Mouse (Mus musculus) neural tube, embryonic 14.5 days (tissue): Measurements from ENCODE around the gene Snapc2. TPM values are rescaled to one million over a fixed set of nuclear protein-coding genes. Genes with fewer than 3 reads are reported as not detected.
A peak's percentile ranks its signal among the peaks of the same experiment; 100 is the strongest.

Experiments
- ATAC-seq: fragments of 200-750 bp; cut with Nextera tagmentation; 2 replicates; pipeline ENCODE4 v1.8.0; 2017; ENCODE audit warnings: low read depth, mild to moderate bottlenecking, moderate TSS enrichment, moderate library complexity
- H3K27ac ChIP-seq: fragments of 300-500 bp; sonication (generic); 2 replicates; pipeline ENCODE4 v1.5.1; 2014; ENCODE audit warnings: low read depth, mild to moderate bottlenecking, control low read depth, low read length, moderate library complexity, mixed read lengths
- H3K27me3 ChIP-seq: fragments of 300-500 bp; sonication (generic); 2 replicates; pipeline ENCODE4 v1.6.1; 2014; ENCODE audit warnings: low read length; ENCODE audit not compliant: control insufficient read depth, insufficient read depth
- H3K36me3 ChIP-seq: fragments of 300-500 bp; sonication (generic); 2 replicates; pipeline ENCODE4 v1.6.1; 2014; ENCODE audit warnings: low read length, mixed read lengths; ENCODE audit not compliant: control insufficient read depth, insufficient read depth
- H3K4me1 ChIP-seq: fragments of 300-500 bp; sonication (generic); 2 replicates; pipeline ENCODE4 v1.6.1; 2014; ENCODE audit warnings: low read length; ENCODE audit not compliant: control insufficient read depth, insufficient read depth
- H3K4me2 ChIP-seq: fragments of 300-500 bp; sonication (generic); 2 replicates; pipeline ENCODE4 v1.6.1; 2014; ENCODE audit warnings: mild to moderate bottlenecking, low read depth, low read length, control low read depth
- H3K4me3 ChIP-seq: fragments of 300-500 bp; sonication (generic); 2 replicates; pipeline ENCODE4 v1.5.1; 2014; ENCODE audit warnings: low read depth, low read length, control low read depth, mixed read lengths
- H3K9ac ChIP-seq: fragments of 300-500 bp; sonication (generic); replicated peaks from 2 replicates; pipeline ENCODE4 v1.6.1; 2014; ENCODE audit warnings: low read depth, mild to moderate bottlenecking, control low read depth, low read length, mixed read lengths
- H3K9me3 ChIP-seq: fragments of 300-500 bp; sonication (generic); 2 replicates; pipeline ENCODE4 v1.6.1; 2016; ENCODE audit warnings: low read length; ENCODE audit not compliant: control insufficient read depth
- WGBS: fragments of 180-500 bp; shearing (Covaris S2); extraction: QIAGEN DNeasy Blood & Tissue Kit; methylation state at CpG from one replicate; pipeline ENCODE4 v1.1.7; 2014; 5-methylcytosine and 5-hydroxymethylcytosine counted together
- polyA plus RNA-seq: library from polyadenylated mRNA; unstranded; fragments of >200 nt; fragmentation: Nextera tagmentation; extraction: Ambion mirVana; gene quantifications from 2 replicates; pipeline ENCODE4 v1.2.1, GENCODE M21; 2014

Snapc2 gene
- polyA plus RNA-seq, 1 experiment from 2014 or later: 57.9 TPM

GRCm38 (mm10) chr8:4258678-4259077, 5.8 kb downstream of the Snapc2 start:
- Histone ChIP-seq H3K27ac (peak overlapping the region; percentile 94), H3K27me3 (no peaks in the 10 kb centered on the region), H3K36me3 (peaks cover 25% of the 10 kb centered on the region), H3K9ac (peak overlapping the region; percentile 97), H3K9me3 (no peaks in the 10 kb centered on the region), H3K4me1 (peaks cover 31% of the 10 kb centered on the region), H3K4me2 (peak overlapping the region; percentile 65), H3K4me3 (peak overlapping the region; percentile 87)
- ATAC-seq: peak; percentile 69
- 0% methylated on average over 31 of the region's 32 CpGs for WGBS

- Histone ChIP-seq H3K9me3 (no peaks in the 10 kb centered on the region), H3K4me3 (peak within 1 kb of the TSS; percentile 87), H3K27me3 (no peaks in the 10 kb centered on the region), H3K4me2 (peak within 1 kb of the TSS; percentile 65), H3K36me3 (peaks cover 27% of the 10 kb centered on the region), H3K27ac (peak within 1 kb of the TSS; percentile 94), H3K9ac (peak within 1 kb of the TSS; percentile 97), H3K4me1 (peaks cover 26% of the 10 kb centered on the region)
- 7% methylated on average over 27 of the region's 33 CpGs for WGBS
- peak; percentile 88 for ATAC-seq
Observed at GRCm38 (mm10) chr8:4259125-4259804, 6.4 kb downstream of the Snapc2 start, which contains the start of gene Ctxn1. TSS of gene Ctxn1 (minus strand) at chr8:4259274.

GRCm38 (mm10) chr8:4259805-4260170, 6.9 kb downstream of the Snapc2 start:
- no peak overlapping the region; the same call in 1 of the 2 replicates for H3K9ac ChIP-seq
- no peak overlapping the region for H3K4me3 ChIP-seq
- 81% methylated on average over 4 of the region's 4 CpGs for WGBS
- H3K9me3 ChIP-seq: no peaks in the 10 kb centered on the region
- H3K36me3 ChIP-seq: peaks cover 30% of the 10 kb centered on the region
- no peak for ATAC-seq
- no peak overlapping the region; the same call in 1 of the 2 replicates for H3K4me2 ChIP-seq
- H3K27me3 ChIP-seq: no peaks in the 10 kb centered on the region
- H3K27ac ChIP-seq: peak overlapping the region; percentile 94
- peaks cover 24% of the 10 kb centered on the region for H3K4me1 ChIP-seq

GRCm38 (mm10) chr8:4263105-4263791, 10.4 kb downstream of the Snapc2 start:
- Histone ChIP-seq H3K4me2 (no peak overlapping the region), H3K27me3 (no peaks in the 10 kb centered on the region), H3K9me3 (no peaks in the 10 kb centered on the region), H3K4me1 (peaks cover 9% of the 10 kb centered on the region), H3K27ac (no peak overlapping the region), H3K4me3 (no peak overlapping the region), H3K36me3 (peaks cover 45% of the 10 kb centered on the region), H3K9ac (no peak overlapping the region)
- 94% methylated on average over 8 of the region's 8 CpGs for WGBS
- ATAC-seq: no peak

- no peak for ATAC-seq
- H3K9me3 ChIP-seq: no peaks in the 10 kb centered on the region
- H3K4me3 ChIP-seq: no peak overlapping the region
- 94% methylated on average over 15 of the region's 15 CpGs for WGBS
- H3K36me3 ChIP-seq: peaks cover 60% of the 10 kb centered on the region
- no peak overlapping the region for H3K27ac ChIP-seq
- no peaks in the 10 kb centered on the region for H3K27me3 ChIP-seq
- H3K9ac ChIP-seq: no peak overlapping the region
- H3K4me1 ChIP-seq: no peaks in the 10 kb centered on the region
- no peak overlapping the region for H3K4me2 ChIP-seq
Observed at GRCm38 (mm10) chr8:4265160-4265914, 12.5 kb downstream of the Snapc2 start.

GRCm38 (mm10) chr8:4267627-4268026, 14.7 kb downstream of the Snapc2 start:
- Histone ChIP-seq H3K27me3 (no peaks in the 10 kb centered on the region), H3K9ac (no peak overlapping the region), H3K4me3 (no peak overlapping the region), H3K9me3 (no peaks in the 10 kb centered on the region), H3K36me3 (peaks cover 49% of the 10 kb centered on the region), H3K27ac (no peak overlapping the region), H3K4me2 (no peak overlapping the region), H3K4me1 (no peaks in the 10 kb centered on the region)
- 78% methylated on average over 15 of the region's 15 CpGs for WGBS
- peak; percentile 55; the same call in 1 of the 2 replicates for ATAC-seq

- Histone ChIP-seq H3K36me3 (peaks cover 47% of the 10 kb centered on the region), H3K4me2 (no peak overlapping the region), H3K9ac (no peak overlapping the region), H3K27ac (no peak overlapping the region), H3K9me3 (no peaks in the 10 kb centered on the region), H3K27me3 (no peaks in the 10 kb centered on the region), H3K4me3 (no peak overlapping the region), H3K4me1 (no peaks in the 10 kb centered on the region)
- no peak for ATAC-seq
- 92% methylated on average over 6 of the region's 6 CpGs for WGBS
Observed at GRCm38 (mm10) chr8:4269609-4270008, 16.7 kb downstream of the Snapc2 start.

GRCm38 (mm10) chr8:4275275-4276110, 22.6 kb downstream of the Snapc2 start, which contains the start of gene Timm44:
TSS of gene Timm44 (minus strand) at chr8:4275913.
- peaks cover 6% of the 10 kb centered on the region; the same call in 1 of the 2 replicates for H3K36me3 ChIP-seq
- WGBS: under 1% methylated on average over 39 of the region's 39 CpGs
- H3K4me1 ChIP-seq: peaks cover 5% of the 10 kb centered on the region
- H3K4me3 ChIP-seq: peak within 1 kb of the TSS; percentile 76
- H3K27ac ChIP-seq: peak within 1 kb of the TSS; percentile 82
- peak within 1 kb of the TSS; percentile 83 for H3K4me2 ChIP-seq
- peak; percentile 97 for ATAC-seq
- no peaks in the 10 kb centered on the region for H3K27me3 ChIP-seq
- H3K9me3 ChIP-seq: no peaks in the 10 kb centered on the region
- H3K9ac ChIP-seq: peak within 1 kb of the TSS; percentile 74
